Mouse (Mus musculus): ENCODE measurements around the gene Rasl11b. TPM values are rescaled to one million over a fixed set of nuclear protein-coding genes. Genes with fewer than 3 reads are reported as not detected.

Gene Rasl11b
- 28.0 and 28.8 TPM in 2 replicates for polyA plus RNA-seq (2014; fragmentation: Nextera tagmentation; extraction: Ambion mirVana)

DNA sequence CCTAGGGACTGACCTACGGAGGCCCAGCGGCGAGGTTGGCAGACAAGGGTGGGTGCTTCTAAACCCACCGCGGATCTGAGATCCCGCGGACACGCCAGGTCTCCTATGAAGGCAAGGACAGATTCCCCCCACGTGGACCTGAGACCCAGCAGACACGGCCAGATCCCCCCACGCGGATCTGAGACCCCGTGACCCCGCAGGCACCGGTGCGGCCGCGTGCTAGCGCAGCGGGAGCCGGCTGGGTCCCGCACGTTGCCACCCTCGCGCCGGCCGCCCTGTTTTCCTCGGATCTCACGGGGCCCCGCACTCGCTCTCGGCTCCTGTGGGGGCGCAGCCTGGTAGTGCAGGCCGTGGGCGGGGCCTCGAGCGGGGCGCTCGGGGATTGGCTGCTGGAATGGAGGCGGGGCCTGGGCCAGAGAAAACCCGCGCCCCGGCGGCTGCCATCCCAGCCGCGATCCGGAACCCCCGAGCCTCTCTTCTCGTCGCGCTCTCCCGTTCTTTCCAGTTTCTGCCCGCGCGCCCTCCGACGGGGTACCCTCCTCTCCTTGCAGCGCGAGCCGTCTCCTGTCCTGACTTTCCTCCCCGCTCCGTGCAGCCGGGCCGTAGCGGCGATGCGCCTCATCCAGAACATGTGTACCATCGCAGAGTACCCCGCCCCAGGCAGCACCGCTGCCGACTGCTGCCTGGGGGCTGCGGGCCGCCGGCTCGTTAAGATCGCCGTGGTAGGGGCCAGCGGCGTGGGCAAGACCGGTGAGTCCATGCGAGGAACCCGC lies at the start of gene Rasl11b:
Gene Rasl11b (plus strand): TSS at position 446 of the 773 bp plus-strand sequence.
- ATAC-seq (replicated peaks; ENCODE audit: low FRiP score) (peak; percentile 97), DNase-seq (ENCODE audit: low spot score) (peak; percentile 97)
- Histone ChIP-seq H3K4me2 (ENCODE audit: low read depth, low read length, severe bottlenecking) (peak within 1 kb of the TSS; percentile 93), H3K4me3 (ENCODE audit: low read depth, low read length) (peak within 1 kb of the TSS; percentile 82), H3K27ac (ENCODE audit: low read depth, low read length) (peak within 1 kb of the TSS; percentile 52; the same call in 1 of the 2 replicates), H3K9me3 (ENCODE audit: control insufficient read depth, low read length) (no peaks in the 10 kb centered on the region), H3K36me3 (ENCODE audit: control insufficient read depth, insufficient read depth, low read length) (peaks cover 2% of the 10 kb centered on the region; the same call in 1 of the 2 replicates), H3K4me1 (replicated peaks; ENCODE audit: control insufficient read depth, insufficient read depth, low read length) (peaks cover 2% of the 10 kb centered on the region; the same call in 1 of the 2 replicates), H3K9ac (ENCODE audit: low read length) (peak within 1 kb of the TSS; percentile 88), H3K27me3 (ENCODE audit: control insufficient read depth, insufficient read depth, low read length) (no peaks in the 10 kb centered on the region)
- WGBS: under 1% methylated on average over 75 of the region's 82 CpGs

DNA sequence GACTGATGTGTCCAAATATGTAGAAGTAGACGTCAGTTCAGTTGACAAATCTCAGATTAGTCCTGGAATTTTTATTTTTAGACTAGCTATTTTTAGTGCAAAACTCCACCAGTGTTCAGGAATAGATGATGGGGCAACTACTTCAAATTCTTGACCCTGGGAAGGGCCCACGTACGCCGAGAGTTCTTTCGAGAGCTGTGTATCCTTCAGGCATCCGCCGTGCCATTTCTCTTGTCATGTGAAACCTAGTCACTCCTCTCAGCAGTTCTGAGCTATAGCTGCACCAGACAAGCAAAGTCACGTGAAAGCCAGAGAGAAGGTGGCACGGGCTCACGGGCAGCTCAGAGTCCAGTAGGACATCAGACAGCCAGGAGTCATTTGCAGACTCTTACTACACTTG lies 47.5 kb upstream of the Rasl11b start:
- Histone ChIP-seq H3K27me3 (ENCODE audit: control insufficient read depth, insufficient read depth, low read length) (no peaks in the 10 kb centered on the region), H3K4me1 (replicated peaks; ENCODE audit: control insufficient read depth, insufficient read depth, low read length) (0 out of 2 replicates have a peak, but pooled peaks cover 2% of the 10 kb centered on the region), H3K9ac (ENCODE audit: low read length) (no peak overlapping the region), H3K4me3 (ENCODE audit: low read depth, low read length) (no peak overlapping the region), H3K4me2 (ENCODE audit: low read depth, low read length, severe bottlenecking) (no peak overlapping the region), H3K9me3 (ENCODE audit: control insufficient read depth, low read length) (no peaks in the 10 kb centered on the region), H3K36me3 (ENCODE audit: control insufficient read depth, insufficient read depth, low read length) (no peaks in the 10 kb centered on the region), H3K27ac (ENCODE audit: low read depth, low read length) (no peak overlapping the region)
- WGBS: 88% methylated on average over 10 of the region's 10 CpGs
- DNase-seq (ENCODE audit: low spot score) (no peak), ATAC-seq (replicated peaks; ENCODE audit: low FRiP score) (no peak)

DNA sequence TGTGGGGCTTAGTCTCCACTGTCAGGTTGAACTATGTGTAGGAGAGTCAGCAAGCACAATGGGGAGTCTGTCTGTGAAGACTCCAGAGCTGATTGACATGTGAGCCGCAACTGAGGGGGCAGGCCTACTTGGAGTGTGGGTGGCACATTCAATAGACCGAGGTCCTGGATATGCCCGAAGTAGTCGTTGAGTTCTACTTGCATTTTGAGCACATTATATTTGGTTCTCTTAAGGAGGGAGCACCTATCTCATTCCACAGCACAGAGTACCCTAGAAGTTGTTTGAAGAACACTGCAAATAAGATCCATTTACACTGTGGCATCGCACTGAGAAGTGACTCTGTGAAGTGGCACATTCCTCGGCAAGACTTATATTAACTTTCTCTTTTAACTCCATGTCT lies 45.1 kb upstream of the Rasl11b start:
- ATAC-seq (replicated peaks; ENCODE audit: low FRiP score) (no peak), DNase-seq (ENCODE audit: low spot score) (no peak)
- 0 out of 2 replicates have a peak, but pooled peaks cover 2% of the 10 kb centered on the region for H3K4me1 ChIP-seq (replicated peaks; ENCODE audit: control insufficient read depth, insufficient read depth, low read length)
- no peak overlapping the region for H3K4me2 ChIP-seq (ENCODE audit: low read depth, low read length, severe bottlenecking)
- H3K36me3 ChIP-seq (ENCODE audit: control insufficient read depth, insufficient read depth, low read length): no peaks in the 10 kb centered on the region
- no peak overlapping the region for H3K9ac ChIP-seq (ENCODE audit: low read length)
- no peaks in the 10 kb centered on the region for H3K9me3 ChIP-seq (ENCODE audit: control insufficient read depth, low read length)
- no peaks in the 10 kb centered on the region for H3K27me3 ChIP-seq (ENCODE audit: control insufficient read depth, insufficient read depth, low read length)
- WGBS: 87% methylated on average over 6 of the region's 6 CpGs
- no peak overlapping the region for H3K4me3 ChIP-seq (ENCODE audit: low read depth, low read length)
- no peak overlapping the region for H3K27ac ChIP-seq (ENCODE audit: low read depth, low read length)

DNA sequence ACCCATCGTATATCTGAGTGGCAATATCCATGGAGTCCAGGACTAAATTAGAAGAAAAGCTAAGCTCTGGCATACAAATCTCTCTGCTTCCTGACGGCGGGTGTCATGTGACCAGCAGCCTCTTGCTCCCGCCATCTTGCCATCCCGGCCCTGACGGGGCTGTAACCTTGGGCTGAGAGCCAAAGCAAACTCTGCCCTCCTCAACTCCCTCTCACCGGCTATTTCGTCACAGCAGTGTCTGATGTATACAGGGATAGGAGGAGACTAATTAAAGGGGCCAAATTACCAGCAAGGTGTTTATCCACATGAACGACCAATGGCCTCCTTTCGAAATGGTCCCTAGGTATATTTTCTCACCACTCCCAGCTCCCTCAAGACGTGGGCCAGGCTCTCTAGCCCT lies 43.3 kb upstream of the Rasl11b start:
- H3K9ac ChIP-seq (ENCODE audit: low read length): no peak overlapping the region
- H3K36me3 ChIP-seq (ENCODE audit: control insufficient read depth, insufficient read depth, low read length): no peaks in the 10 kb centered on the region
- no peaks in the 10 kb centered on the region for H3K9me3 ChIP-seq (ENCODE audit: control insufficient read depth, low read length)
- H3K27me3 ChIP-seq (ENCODE audit: control insufficient read depth, insufficient read depth, low read length): no peaks in the 10 kb centered on the region
- DNase-seq (ENCODE audit: low spot score) (no peak), ATAC-seq (replicated peaks; ENCODE audit: low FRiP score) (no peak)
- no peak overlapping the region for H3K4me2 ChIP-seq (ENCODE audit: low read depth, low read length, severe bottlenecking)
- 0 out of 2 replicates have a peak, but pooled peaks cover 2% of the 10 kb centered on the region for H3K4me1 ChIP-seq (replicated peaks; ENCODE audit: control insufficient read depth, insufficient read depth, low read length)
- no peak overlapping the region for H3K4me3 ChIP-seq (ENCODE audit: low read depth, low read length)
- H3K27ac ChIP-seq (ENCODE audit: low read depth, low read length): no peak overlapping the region
- 92% methylated on average over 11 of the region's 11 CpGs for WGBS

DNA sequence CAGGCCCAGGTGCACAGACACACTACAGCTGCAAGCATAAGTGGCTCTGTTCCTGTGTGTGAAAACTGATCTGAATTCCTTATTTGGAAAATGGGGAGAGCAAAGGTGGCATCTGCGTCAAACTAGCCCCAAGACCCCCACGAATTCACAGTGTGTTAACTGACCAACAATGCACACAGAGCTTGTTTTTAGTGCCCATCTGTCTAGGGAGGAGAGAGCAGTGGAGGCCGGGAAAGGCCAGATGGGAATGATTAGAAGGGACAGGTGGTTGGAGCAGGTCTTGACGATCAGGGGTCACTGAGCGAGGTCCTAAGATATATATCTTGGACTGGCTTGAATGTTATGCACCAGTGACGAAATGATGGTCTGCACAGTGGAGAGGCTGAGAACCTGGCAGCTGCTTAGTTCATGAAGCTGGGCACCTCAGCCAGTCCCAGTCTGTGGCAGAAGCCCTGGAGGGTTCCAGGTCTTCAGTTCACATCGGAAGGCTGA lies 39.2 kb upstream of the Rasl11b start:
- no peak overlapping the region for H3K27ac ChIP-seq (ENCODE audit: low read depth, low read length)
- no peak for DNase-seq (ENCODE audit: low spot score)
- whole genome bisulfite sequencing: 73% methylated on average over 7 of the region's 7 CpGs
- no peak overlapping the region for H3K4me3 ChIP-seq (ENCODE audit: low read depth, low read length)
- no peak for ATAC-seq (replicated peaks; ENCODE audit: low FRiP score)
- H3K27me3 ChIP-seq (ENCODE audit: control insufficient read depth, insufficient read depth, low read length): no peaks in the 10 kb centered on the region
- peak overlapping the region; percentile 5; the same call in 1 of the 2 replicates for H3K9ac ChIP-seq (ENCODE audit: low read length)
- H3K36me3 ChIP-seq (ENCODE audit: control insufficient read depth, insufficient read depth, low read length): no peaks in the 10 kb centered on the region
- no peak overlapping the region for H3K4me2 ChIP-seq (ENCODE audit: low read depth, low read length, severe bottlenecking)
- no peaks in the 10 kb centered on the region for H3K4me1 ChIP-seq (replicated peaks; ENCODE audit: control insufficient read depth, insufficient read depth, low read length)
- H3K9me3 ChIP-seq (ENCODE audit: control insufficient read depth, low read length): no peaks in the 10 kb centered on the region

DNA sequence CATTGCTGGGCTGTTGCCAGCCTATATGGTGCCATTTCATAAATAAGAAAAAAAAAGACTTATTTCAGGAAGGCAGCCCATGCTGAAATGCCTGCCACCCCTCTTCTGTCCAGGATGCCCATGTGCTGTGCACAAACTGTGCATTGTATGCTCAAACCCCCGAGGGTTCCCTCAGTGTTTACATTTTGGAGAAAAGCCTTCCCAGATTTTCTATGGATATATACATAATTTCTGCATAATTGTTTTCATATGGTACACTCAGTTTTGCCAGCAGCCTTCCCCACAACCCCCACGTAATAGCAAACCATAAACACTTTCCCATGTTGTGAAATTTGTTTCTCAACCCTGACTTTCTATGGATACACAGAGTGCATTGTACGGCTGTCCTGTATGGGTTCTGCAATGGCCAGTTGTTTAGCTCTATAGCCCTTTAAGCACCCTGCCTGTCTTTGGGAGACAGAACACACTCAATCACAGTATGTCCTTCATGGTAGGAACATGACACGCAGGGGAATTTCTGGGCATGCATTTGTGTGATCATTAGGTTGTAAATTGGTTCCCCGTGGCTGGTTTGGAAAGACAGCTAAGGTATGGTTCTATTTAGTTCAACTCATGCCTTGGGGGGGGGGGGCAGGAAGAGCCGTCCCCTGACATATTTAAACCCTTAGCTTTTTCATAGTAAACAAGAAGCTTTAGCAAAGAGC lies 36.0 kb upstream of the Rasl11b start:
- Histone ChIP-seq H3K9me3 (ENCODE audit: control insufficient read depth, low read length) (no peaks in the 10 kb centered on the region), H3K9ac (ENCODE audit: low read length) (no peak overlapping the region), H3K4me1 (replicated peaks; ENCODE audit: control insufficient read depth, insufficient read depth, low read length) (no peaks in the 10 kb centered on the region), H3K36me3 (ENCODE audit: control insufficient read depth, insufficient read depth, low read length) (no peaks in the 10 kb centered on the region), H3K27me3 (ENCODE audit: control insufficient read depth, insufficient read depth, low read length) (no peaks in the 10 kb centered on the region), H3K4me2 (ENCODE audit: low read depth, low read length, severe bottlenecking) (no peak overlapping the region), H3K4me3 (ENCODE audit: low read depth, low read length) (no peak overlapping the region), H3K27ac (ENCODE audit: low read depth, low read length) (no peak overlapping the region)
- DNase-seq (ENCODE audit: low spot score) (no peak), ATAC-seq (replicated peaks; ENCODE audit: low FRiP score) (no peak)
- WGBS: 78% methylated on average over 6 of the region's 6 CpGs

DNA sequence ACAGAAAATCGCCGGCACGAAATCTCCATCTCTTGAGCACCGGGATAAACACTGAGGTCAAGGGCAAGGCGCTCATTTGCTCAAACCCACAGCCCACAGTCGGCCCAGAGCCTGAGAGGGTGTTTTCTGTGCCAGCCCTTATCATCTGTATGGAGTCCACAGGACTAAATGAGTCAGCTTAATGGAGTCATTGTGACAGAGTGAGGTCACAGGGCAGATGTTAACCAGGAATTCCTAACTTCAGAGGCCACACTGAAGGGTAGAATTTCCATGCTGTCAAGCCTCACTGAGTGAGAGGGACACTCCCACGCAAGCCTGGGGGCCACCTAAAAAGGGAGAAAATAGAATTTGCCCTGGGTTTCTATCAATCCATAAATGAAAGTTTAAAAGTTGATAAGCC lies 35.2 kb upstream of the Rasl11b start:
- Histone ChIP-seq H3K4me1 (replicated peaks; ENCODE audit: control insufficient read depth, insufficient read depth, low read length) (no peaks in the 10 kb centered on the region), H3K27ac (ENCODE audit: low read depth, low read length) (no peak overlapping the region), H3K4me3 (ENCODE audit: low read depth, low read length) (no peak overlapping the region), H3K4me2 (ENCODE audit: low read depth, low read length, severe bottlenecking) (no peak overlapping the region), H3K27me3 (ENCODE audit: control insufficient read depth, insufficient read depth, low read length) (no peaks in the 10 kb centered on the region), H3K36me3 (ENCODE audit: control insufficient read depth, insufficient read depth, low read length) (no peaks in the 10 kb centered on the region), H3K9me3 (ENCODE audit: control insufficient read depth, low read length) (no peaks in the 10 kb centered on the region), H3K9ac (ENCODE audit: low read length) (no peak overlapping the region)
- DNase-seq (ENCODE audit: low spot score): no peak
- no peak for ATAC-seq (replicated peaks; ENCODE audit: low FRiP score)
- WGBS: 71% methylated on average over 7 of the region's 7 CpGs

DNA sequence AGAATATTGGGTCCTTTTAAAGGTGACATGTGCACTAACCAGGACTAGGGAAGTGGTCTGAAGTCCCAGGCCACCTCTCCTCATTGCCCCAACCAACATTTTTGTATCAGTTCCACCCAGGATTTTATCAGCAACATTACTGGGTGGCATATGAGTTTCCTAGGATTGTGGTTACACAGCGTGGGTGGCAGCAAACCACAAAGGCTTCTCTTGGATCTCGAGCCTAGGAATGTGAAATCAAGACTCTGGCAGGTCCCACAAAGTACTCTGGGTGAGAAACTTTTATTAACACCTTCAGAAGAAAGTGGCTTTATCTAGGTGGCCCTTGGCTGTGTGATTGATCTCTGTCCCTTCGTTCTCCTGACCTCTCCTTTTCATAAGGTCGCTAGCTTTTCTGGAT lies 34.7 kb upstream of the Rasl11b start:
- Histone ChIP-seq H3K36me3 (ENCODE audit: control insufficient read depth, insufficient read depth, low read length) (no peaks in the 10 kb centered on the region), H3K27ac (ENCODE audit: low read depth, low read length) (no peak overlapping the region)
- ATAC-seq (replicated peaks; ENCODE audit: low FRiP score): no peak

More for the DNA sequence above, 34.7 kb upstream of the Rasl11b start:
- H3K27me3 ChIP-seq (ENCODE audit: control insufficient read depth, insufficient read depth, low read length): no peaks in the 10 kb centered on the region
- no peak for DNase-seq (ENCODE audit: low spot score)
- H3K4me1 ChIP-seq (replicated peaks; ENCODE audit: control insufficient read depth, insufficient read depth, low read length): no peaks in the 10 kb centered on the region
- no peaks in the 10 kb centered on the region for H3K9me3 ChIP-seq (ENCODE audit: control insufficient read depth, low read length)
- WGBS: 80% methylated on average over 4 of the region's 4 CpGs
- H3K4me2 ChIP-seq (ENCODE audit: low read depth, low read length, severe bottlenecking): no peak overlapping the region
- no peak overlapping the region for H3K4me3 ChIP-seq (ENCODE audit: low read depth, low read length)
- H3K9ac ChIP-seq (ENCODE audit: low read length): no peak overlapping the region
